Mouse (Mus musculus) testis, adult 2 months (tissue): Measurements from ENCODE around the gene Mgat4a.

ENCODE experiments used
- CTCF ChIP-seq: fragments of 200-500 bp; IDR thresholded peaks from 2 replicates; pipeline ENCODE4 v1.5.1; 2012; ENCODE audit warnings: low read depth, mild to moderate bottlenecking, inconsistent platforms, low read length, moderate library complexity; ENCODE audit not compliant: control insufficient read depth, insufficient read depth, insufficient replicate concordance
- POLR2A ChIP-seq: fragments of 200-500 bp; IDR thresholded peaks from 2 replicates; pipeline ENCODE4 v1.6.1; 2012; ENCODE audit warnings: low read depth, mild to moderate bottlenecking, inconsistent platforms, low read length, moderate library complexity; ENCODE audit not compliant: control insufficient read depth

DNA sequence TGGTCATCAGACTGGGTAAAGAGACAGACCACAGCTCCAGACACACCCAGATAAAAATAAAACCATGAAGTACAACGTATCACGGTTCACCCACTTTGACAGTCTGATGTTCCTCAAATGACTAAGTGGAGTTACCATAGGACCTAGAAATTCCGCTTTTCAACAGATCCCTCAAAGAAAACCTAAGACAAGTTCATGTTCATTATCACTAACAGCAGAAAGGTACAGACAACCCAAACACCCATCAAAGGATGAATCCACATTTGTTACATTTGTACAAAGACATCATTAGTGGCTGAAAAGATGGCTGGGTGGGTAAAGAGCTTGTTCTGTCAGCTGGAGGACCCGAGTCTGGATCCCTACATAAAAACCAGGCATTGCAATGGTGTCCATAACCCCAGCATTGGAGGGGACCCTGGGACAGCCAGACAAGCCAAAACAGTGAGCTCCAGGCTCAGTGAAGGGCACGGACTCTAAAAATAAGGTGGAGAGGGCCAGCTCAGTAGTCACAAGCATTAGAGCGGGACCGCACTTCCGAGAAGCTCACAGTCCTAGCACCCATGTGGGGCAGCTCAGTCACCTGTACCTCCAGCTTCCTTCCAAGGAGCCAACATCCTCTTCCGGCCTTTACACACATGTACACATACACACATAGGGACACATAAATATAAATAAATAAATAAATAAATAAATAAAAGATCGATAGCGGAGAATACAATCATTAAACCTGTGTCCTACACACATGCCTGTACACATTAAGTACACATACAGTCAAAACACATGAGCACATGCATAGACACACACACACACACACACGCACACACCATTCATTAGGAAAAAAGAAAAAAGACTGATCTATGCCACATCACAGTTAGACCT, 8.9 kb downstream of the Mgat4a start:
- TF ChIP-seq CTCF, result no peak
- TF ChIP-seq POLR2A, result no peak
